Mouse (Mus musculus): Measurements from ENCODE around the gene Ick.

GRCm38 (mm10) chr9:78107582-78107911 lies 1.4 kb upstream of the Ick start:
- TF ChIP-seq CTCF (IDR thresholded peaks at IDR 0.05; ENCODE audit: borderline replicate concordance, insufficient read depth, low read depth, low read length) = no peak
- no peak for TF ChIP-seq POLR2A (IDR thresholded peaks at IDR 0.05; ENCODE audit: borderline replicate concordance, insufficient read depth, low read length)

All from cerebellum, adult 2 months (tissue).